Mouse (Mus musculus): ENCODE measurements around the gene Pkig.

Pkig gene

DNA sequence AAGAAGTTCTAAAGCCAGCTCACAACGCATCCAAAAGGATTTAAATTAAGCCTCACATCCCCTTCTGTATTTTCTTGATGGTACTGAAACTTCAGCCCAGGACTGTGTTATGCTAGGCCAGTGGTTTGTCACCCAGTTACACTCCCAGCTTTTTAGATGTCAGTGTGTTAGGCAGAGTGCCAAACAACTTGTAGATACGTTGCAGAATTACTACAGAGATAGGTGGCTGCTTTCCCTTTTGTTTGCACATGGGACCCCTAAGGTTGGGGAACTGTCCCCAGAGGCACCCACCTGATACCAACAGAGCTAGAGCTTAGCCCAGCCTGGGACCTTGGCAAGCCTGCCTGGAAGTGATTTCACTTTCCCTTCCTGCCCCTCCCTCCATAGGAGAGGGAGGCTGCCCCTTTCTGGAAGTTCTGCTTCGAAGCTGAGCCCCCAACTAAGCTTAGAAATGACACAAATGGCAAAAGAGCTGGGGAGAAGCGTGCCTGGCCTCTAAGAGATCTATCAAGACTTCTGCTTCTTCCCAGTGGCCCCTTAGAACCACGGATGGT lies 52.5 kb downstream of the Pkig start:
- no peak for DNase-seq (ENCODE audit: low spot score in 2 of 2)

DNA sequence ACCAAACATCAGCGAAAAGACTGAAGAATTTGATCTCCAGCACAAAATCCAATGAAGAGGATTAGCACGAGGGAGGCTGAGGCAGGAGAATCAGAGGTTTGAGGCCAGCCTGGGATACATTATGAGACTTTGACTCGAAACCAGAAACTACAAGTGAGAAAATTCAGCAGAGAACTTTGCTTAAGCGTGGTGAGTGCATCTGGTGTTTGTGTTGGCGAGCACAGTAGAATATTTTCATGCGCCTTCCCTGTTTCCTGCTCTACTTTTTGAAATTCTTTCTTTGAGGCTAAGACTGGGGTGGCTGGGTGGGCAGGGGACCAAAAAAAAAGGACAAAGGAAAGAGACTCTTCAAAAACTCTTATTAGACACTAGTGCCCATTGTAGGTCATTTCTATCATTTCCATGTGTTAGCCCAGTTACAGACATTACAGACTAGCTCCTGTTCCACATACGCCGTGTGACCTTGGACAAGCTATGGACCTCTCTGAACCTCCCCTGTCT lies 53.2 kb downstream of the Pkig start:
- no peak for DNase-seq (ENCODE audit: low spot score in 2 of 2)

DNA sequence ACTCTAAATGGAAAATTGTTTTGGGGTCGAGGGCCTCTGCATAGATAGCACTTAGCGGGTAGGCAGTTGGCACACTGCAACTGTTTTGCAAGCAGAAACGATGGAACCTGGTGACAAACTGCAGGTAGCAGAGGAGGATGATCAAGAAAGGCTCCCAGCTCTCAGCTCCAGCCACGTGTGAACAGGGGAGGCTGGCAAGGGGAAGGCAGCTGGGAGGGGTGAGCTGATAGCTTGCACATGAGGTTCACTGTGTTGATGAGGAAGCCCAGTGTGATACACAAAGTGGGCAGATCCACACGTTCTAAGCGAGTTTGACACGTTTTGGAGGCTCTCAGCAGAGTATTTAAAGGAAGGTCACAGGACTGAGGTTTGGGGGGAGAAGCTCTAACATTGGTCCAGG lies 54.3 kb downstream of the Pkig start:
- no peak for DNase-seq (ENCODE audit: low spot score in 2 of 2)

DNA sequence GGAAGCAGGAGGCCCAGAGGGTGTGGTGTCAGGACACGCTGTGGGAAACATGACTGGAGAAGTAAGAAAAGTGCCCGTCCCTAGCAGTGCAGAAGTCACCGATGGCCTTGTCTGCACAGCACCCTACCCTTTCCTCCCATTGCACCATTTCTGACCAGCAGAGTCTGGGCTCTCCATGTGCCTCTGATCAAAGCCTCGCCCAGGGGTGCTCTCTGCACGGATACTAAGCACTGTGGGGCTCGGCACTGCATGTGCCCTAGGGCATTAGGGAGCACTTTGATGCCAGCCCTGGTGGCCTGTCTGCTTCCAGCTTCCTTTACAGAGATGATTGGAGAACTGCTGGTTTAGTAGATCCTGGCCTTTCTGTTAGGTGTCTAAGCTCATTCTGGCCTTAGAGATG lies 54.7 kb downstream of the Pkig start:
- DNase-seq (ENCODE audit: low spot score in 2 of 2): no peak

DNA sequence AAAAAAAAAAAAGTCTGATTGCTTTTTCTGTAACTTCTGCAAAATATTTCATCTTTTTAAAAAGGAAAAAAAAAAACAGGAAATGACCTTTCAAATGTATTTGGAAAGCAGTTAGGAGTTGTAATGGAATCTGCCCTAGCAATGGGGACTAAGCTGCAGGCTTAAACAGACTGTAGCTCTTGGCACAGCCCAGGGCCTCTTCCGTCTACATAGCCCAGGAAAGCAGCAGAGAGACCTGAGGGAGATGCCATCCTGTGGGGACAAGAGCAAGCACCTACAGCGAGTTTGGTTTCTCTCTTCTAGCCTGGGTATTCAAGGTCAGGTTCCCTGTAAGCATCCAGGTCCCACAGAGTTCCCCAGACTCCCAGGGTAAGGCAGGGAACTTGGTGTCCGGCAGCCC lies 55.2 kb downstream of the Pkig start:
- no peak for DNase-seq (ENCODE audit: low spot score in 2 of 2)

DNA sequence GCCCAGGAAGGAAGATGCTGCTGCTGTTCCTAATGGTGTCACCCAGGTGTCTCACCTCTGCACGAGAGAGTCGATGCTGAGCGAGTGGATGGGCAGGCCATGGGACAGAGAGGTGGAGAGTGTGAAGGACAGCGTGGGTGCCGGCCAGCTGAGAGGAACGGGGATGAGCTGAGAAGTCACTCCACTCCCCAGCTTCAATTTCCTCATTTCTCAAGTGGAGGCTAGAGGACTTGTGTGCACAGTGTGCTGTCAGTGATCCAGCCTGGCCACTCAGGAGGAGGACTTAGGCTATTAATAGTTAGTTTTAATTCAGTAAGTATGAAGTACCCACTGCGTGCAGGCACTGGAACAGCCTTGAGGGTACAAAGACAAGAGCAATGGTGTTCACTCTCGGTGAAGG lies 58.3 kb downstream of the Pkig start:
- no peak for DNase-seq (ENCODE audit: low spot score in 2 of 2)

DNA sequence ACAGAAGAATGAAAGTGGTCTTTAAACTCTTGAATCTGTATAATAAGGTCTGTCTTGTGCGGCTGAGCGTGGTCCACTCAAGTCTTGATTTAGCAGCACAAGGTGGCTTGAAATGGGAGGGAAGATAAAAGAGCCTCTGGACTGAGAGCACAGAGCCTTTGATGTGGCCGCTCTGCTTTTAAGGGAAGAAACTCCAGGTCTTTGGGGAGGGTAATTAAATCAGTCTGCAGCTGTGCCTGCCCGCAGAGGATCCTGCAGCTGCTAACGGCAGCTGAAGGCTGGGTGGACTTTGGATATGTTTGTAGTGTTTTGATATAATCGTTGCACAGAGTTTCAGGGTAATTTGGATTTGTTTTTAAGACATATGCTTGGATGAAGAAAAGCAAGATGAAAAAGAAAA lies 58.7 kb downstream of the Pkig start:
- no peak for DNase-seq (ENCODE audit: low spot score in 2 of 2)

DNA sequence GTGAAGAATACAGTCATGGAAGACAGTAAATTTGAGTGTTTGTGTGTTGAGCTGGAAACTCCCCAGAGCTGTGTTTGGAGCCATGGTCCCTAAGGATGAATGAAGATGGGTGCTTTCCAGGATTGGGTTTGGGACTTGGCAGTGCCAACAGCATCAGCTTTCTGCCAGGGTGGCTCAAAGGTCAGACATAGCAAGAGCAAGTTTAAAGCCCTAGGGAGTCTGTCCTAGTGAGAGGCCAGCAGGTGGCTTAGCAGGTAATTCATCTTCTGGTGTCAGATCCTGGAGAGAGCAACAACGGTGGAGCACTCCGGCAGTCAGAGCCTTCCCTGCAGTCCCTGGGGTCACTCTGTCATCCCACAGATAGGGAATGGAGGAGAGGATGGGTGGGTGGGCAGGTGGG lies 60.3 kb downstream of the Pkig start:
- DNase-seq (ENCODE audit: low spot score in 2 of 2): no peak

DNA sequence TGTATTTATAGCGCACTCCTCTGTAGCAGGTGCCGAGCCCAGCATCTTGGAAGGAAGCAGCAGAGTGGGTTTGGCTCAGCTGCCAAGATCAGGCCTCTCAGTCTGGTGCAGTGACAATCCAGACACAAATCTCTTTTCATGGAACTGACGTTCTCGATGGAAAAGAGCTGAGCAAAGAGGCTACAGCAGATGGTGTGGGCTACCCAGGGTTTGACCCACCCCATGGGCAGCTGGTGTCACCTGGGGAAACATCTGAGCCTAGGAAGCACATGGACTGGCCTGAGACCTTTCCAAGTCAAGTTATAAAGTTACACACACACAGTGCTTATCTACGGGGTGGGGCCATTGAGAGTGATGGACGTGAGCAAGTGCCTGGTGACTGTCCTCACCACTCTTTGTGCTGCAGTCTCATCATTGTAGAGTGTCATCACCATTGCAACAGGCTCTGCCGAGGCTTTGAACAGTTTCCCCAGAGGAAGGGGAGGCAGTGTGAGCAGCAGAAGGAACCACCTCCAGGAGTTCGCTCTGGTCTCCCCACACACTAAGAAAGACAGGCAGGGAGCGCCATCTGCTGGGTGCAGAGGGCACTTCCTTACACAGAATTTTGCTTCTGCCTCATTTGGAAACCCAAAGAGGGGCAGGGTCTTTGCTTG lies 60.9 kb downstream of the Pkig start:
- DNase-seq (ENCODE audit: low spot score in 2 of 2): peak; percentile 75 to 79

DNA sequence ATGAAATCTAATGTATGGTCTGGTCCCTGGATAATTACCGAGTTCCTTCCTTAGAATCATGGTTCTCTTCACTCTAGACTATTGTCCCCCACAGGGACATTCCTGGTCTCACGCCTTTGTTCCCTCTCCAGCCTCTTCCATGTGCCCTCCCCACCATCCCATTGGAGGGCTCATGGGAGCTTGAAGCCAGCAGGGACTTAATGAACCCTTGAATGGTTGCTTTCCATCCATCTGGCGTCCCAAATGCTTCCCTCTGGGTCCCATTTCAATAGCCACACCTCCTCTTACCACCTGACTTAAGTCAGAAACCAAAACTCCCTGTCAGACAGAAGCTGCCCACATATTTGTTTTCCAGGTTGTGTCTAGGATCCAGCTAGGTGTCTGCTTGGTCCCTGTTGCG lies 61.4 kb downstream of the Pkig start:
- no peak for DNase-seq (ENCODE audit: low spot score in 2 of 2)

DNA sequence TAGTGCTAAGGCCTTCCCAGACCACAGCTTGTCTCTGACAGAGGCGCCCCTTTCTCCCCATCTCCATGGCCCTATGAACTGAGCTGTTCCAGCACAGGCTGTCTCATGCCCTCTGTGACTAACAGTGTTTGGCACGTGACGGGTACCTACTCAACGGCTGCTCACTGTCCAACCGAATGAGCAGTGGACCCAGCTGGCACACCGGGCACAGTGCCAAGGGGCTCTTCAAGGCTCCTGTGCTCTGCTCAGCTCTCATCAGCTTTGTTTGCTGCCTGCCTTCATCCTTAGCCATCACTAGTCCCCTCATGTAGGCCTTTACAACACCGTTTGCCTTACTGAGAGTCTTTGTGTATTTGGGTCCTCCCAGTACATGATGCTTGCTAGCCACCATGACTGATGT lies 64.4 kb downstream of the Pkig start:
- DNase-seq (ENCODE audit: low spot score in 2 of 2): no peak

DNA sequence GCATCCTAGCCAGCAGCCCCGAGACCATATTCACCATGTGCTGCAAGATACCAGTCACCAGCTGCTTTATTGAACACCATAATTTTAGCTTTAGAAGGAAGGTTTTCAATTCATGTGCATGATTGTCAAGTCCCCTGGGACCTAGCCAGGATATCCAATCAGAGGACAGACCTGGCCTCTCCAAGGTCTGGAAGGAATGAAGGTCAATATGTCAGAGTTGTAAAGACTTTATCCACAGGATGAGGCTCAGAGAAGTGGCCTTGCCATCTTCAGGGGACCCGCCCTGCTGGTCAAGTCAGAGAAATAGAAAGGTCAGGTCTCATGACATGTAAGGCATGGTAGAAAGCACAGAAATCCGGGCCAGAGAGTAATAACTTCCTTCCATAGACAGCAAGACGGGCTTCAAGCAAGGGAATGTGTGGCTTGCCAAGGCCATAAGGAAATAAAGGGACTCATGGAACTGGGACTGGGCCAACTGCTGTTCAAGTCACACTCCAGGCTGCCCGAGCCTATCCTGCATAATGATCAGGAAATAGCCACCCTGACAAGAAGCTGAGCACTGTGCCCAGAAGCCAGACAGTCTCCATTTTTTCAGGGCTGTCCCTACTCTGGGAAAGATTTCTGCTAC lies 68.7 kb downstream of the Pkig start:
- no peak for DNase-seq (ENCODE audit: low spot score in 2 of 2)

DNA sequence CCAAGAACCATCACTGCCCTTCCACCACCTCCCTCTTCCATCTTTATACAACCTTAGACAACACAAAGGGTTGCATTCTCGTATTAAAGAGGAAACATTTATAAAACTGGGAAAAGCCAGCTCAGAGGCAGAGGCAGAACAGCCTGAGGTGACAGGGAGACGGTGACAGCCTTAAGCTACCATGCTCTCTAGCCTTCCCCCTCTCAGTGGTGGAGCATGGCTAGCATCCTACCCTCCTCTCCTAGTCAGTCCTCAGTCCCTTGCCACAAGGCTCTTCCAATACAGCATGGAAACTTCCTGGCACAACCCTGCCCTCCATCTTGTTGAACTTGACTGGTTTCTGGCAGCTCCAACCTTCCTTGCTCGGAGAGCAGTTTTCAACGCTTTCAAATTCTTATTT lies 70.1 kb downstream of the Pkig start:
- DNase-seq (ENCODE audit: low spot score in 2 of 2): no peak

DNA sequence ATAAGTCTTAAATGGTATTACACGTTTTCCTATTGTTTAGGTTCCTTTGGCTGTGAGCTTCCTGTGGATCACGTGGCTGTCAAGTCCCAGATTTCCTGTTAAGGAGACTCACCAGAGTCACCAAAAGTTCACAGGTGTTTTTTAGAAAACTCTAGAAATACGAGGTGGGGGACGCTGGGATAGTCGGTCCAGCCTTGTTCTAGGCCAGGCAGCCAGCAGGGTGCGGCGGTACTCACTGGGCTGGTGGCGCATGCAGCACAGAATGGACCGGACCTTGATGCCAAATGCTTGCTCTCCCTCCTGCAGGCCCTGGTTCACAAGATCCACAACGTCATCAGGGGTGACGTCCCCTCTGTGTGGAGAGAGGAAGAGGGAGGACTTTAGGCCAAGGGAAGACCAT lies 73.8 kb downstream of the Pkig start:
- no peak for DNase-seq (ENCODE audit: low spot score in 2 of 2)

DNA sequence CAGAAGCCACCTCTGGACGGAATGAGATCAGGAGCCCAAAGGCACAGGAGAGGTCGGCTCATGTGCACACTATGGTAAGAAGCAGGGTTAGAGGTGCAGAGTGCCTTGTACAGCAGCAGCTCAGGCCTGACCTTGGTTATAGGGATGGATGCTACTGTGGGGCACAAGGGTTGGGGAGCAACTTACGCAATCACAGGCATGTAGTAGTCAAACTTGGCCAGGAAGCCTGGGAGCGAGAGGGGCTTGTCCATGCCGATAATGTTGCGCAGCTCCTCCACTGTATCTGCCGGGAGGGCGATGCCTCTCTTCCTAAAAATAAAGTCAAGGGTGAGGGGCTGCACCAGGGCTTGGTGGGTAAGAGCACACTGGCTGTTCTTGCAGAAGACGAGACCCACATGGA lies 77.0 kb downstream of the Pkig start:
- no peak for DNase-seq (ENCODE audit: low spot score in 2 of 2)

DNA sequence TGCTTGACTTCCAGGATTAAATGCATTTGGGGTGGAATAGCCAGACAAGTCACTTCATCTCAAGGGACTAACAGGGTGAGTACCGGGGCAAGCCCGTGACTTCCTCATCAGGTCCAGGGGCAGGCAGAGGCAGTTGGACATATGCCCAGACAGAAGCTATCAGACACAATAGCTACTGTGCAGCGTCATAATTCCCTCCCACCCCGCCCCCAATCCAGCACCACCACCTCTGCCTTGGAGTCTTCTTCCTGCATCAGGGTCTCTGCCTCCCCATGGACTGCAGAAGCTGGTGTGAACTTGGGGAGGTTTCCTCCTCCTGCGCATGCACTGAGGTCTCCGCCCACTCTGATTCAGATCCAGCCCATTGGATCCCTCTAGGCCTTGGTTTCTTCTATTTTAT lies 77.8 kb downstream of the Pkig start:
- no peak for DNase-seq (ENCODE audit: low spot score in 2 of 2)

DNA sequence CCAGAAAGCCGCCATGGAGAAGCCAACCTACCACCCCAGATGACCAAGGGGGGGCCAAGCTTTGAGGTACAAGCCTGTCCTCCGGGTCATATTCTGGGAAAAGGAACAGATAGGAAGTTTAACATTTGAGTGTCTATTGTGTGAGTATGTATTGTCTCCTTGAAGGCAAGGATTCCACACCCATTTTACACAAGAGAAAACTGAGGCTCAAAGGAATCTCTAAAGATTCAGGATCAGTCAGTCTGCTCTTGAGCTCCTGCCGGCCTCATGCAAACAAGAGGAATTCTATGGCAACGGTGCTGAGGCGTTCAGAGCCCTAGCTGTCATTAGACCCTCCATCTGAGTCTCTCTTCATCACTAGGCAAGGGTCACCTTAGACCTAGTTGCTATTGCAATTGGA lies 84.5 kb downstream of the Pkig start:
- no peak for DNase-seq (ENCODE audit: low spot score in 2 of 2)

DNA sequence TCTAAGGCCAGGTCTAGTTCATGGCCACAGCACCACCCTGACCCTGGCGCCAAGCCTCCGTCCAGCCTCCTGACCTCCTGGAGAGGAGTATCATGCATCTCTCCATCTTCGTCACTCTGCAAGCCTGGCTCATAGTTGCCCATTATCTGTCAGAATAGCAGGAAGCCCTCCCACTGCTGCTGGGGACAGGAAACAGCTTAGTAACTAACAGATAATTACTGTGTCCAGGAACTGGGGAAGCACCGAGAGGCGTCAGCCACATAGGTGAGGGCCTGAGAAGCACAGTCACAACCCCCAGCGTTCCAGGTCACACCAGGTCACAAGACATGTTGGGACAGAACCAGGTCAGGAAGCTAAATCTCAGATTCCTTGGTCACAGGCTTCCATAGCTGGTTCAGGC lies 85.2 kb downstream of the Pkig start:
- DNase-seq (ENCODE audit: low spot score in 2 of 2): no peak

DNA sequence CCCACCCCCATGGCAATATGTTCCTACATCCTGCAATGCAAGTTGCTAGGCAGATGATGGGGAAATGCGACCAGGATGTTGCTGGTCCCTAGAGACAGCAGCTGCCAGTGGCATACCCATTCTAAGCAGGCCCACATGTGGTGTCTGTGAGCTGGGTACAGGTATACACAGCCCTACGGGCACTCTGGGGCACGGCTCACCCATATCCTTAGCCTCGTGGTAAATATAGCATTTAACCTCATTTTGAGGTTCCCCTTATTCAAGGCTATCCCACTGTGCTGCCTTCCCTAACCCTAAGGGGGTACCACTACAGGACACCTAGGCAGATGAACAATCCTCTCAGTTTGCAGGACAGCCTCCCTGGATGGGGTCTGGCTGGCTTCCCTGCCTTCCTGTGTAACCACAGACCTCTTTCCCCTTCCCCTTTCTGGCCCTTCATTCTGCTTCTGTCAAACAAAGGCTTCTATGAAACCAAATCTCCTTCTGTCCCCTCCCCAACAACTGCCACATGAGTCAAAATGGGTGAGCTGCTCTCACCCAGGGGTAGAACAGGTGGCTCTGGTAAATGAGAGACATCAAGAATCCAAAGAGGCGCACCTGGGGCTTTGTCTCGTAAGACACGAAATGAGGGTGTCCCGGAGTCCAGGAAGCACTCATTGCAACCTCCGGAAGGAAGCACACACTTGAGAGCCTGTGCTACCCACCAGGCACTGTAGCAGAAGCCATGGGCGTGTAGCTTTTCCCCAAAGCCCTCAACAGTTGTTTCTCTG lies 86.8 kb downstream of the Pkig start:
- DNase-seq (ENCODE audit: low spot score in 2 of 2): no peak

DNA sequence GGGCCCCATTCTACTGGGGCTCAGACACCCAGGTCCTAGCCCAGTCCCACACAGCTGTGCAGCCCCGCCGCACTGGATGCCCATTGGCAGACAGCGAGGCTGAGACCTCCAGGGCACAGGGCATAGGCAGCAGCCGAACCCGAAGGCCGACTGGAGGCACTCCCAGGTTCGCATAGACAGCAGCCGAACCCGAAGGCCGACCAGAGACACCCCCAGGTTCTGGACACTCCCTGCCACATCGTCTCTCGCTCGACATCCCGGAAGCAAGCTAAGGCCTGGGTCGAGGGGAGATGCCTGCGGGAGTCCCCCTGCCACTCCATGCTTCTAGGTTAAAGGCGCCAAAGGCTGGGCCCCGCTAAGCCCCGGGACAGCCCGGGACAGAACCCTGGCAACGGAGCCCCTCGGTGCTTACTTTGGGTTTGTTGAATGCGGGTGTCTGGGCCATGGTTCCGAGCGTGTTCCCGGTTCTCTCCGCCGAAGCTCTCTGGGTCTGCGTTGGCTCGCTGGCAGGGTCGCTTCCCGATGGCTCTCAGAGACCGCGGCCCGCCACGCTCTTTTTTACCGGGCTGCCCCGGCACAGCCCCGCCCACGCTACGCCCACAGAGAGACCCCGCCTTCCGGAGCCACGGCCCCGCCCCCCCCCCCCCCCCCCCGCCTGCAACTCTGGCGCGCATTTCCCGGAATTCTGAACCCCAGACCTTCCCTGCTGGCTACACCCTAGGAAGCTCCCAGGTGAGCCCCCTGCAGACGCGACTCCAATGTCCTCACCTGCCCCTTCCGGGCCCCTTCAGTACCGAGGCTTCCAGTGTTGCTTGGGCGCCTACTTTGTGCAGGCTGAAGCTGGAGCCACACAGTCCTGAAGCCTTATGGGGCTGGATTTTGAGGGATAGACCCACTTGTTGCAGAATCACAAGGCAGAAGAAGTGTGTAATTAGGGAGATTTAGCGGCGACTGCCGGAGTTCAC lies 91.7 kb downstream of the Pkig start, which contains the start of gene Ada:
Ada (minus strand) TSS at position 593 of the 965 bp plus-strand sequence.
- DNase-seq (ENCODE audit: low spot score in 2 of 2): peak; percentile 10 to 47

DNA sequence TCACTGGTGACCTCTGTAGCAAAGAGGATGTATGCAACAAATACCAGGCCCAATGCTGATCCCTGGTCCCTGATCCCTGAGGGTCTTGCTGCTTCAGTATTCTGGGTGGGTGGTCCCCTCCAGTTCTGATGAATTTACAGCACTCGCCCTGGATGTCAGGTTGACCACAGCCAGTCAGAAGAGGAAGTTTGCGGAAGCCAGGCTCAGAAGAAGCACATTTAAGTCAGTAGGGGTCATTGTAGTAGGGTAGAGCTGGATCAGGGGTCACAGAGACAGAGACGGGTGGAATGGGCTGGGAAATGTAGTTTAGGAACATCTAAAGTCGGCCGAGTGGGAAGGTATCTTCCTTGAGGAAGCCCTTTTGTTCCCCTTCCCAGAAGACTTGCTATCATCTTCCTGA lies 96.0 kb downstream of the Pkig start:
- DNase-seq (ENCODE audit: low spot score in 2 of 2): no peak
